Mouse (Mus musculus): ENCODE results near the gene Foxn1.

The Foxn1 gene

GRCm38 (mm10) chr11:78327634-78328511 is 58.5 kb downstream of the Foxn1 start, which contains the start of gene Pigs:
Gene Pigs (plus strand): TSS chr11:78328415.
- peak; percentile 96 for DNase-seq (ENCODE audit: low read depth, low spot score)

DNA sequence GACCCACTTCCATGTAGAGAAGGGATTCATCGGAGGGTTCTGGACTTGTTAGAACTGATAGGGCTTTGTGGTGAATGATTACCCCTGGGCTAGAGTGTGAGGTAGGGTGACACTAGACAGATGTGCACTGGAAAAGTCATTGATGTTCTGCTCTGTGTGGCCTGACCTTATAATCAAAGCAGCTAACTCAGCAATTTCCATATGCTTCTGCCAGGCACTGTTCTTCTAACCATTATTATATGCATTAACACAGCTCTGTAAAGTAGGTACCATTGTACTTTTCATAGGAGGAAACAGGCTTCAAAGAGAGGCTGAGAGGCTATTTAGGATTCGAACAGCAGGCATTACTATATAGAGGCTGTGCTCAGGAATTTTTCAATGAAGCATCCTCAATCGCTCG is 59.1 kb downstream of the Foxn1 start:
- DNase-seq (ENCODE audit: low read depth, low spot score): no peak

DNA sequence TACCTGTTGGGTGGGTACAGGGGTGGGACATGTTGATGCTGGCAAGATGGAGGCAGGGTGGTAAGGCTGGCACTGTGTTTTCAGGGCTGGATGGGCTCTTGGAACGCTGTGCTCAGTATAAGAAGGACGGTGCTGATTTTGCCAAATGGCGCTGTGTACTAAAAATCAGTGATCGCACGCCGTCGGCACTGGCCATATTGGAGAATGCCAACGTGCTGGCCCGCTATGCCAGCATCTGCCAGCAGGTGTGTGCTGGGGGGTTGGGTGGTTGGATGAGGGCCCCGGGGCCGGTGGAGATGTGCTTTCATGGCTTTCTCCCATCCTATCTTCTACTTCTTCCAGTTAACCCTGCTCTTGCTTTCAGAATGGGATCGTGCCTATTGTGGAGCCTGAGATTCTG is 61.4 kb downstream of the Foxn1 start:
- DNase-seq (ENCODE audit: low read depth, low spot score): no peak

DNA sequence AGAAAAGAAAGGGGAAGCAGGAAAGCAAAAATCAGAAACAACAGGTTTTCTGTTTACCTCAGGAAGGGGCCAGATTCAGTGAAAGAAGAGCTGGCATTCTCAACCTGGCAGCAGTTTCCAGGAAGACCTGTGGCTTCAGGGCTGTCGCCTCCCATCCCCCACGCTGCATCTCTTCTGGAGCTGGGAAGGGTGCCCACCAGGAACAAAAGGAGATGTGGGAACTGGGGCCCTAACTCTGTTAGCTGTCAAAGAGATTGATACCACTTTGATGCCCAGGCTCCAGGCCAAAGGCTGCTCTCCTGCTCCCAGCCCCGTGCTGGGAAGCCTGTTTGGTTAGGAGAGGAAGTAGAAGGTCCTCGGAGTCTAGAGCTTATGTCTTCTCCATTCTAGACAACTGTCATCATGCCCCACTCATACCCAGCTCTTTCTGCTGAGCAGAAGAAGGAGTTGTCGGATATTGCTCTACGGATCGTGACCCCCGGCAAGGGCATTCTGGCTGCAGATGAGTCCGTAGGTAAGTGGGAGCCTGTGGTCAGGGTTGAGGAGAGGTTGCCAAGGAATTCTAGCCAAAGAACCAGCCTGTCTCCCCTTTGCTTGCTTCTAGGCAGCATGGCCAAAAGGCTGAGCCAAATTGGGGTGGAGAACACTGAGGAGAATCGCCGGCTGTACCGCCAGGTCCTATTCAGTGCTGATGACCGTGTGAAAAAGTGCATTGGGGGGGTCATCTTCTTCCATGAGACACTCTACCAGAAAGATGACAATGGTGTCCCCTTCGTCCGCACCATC is 62.2 kb downstream of the Foxn1 start:
- no peak for DNase-seq (ENCODE audit: low read depth, low spot score)

DNA sequence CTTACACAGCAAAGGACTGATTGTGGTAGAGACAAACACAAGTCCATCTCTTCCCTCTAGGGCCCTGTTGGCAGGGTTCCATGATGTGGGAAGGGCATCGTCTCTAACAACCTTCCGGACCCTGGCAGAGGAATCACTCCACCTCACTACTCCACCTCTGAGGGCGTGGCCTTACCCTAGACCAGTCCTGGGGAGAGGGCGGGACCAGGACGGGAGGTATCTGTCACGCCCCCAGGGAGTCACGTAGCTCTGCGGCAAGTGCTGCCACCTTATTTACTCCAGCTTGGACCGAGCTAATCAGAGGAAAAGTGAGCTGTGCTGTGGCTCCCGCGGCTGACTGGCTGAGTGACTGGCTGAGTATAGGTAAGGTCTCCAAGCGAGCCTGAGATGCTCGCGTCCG is 63.5 kb downstream of the Foxn1 start, which contains the start of gene Aldoc:
Aldoc (plus strand) TSS at position 109 of the 400 bp plus-strand sequence.
- DNase-seq (ENCODE audit: low read depth, low spot score): peak; percentile 73

GRCm38 (mm10) chr11:78322076-78322831 is 64.1 kb downstream of the Foxn1 start:
- no peak for DNase-seq (ENCODE audit: low read depth, low spot score)

- no peak for DNase-seq (ENCODE audit: low read depth, low spot score)
Observed at GRCm38 (mm10) chr11:78318411-78318810, 67.9 kb downstream of the Foxn1 start.

GRCm38 (mm10) chr11:78313662-78314061 is 72.7 kb downstream of the Foxn1 start:
- DNase-seq (ENCODE audit: low read depth, low spot score): no peak

DNA sequence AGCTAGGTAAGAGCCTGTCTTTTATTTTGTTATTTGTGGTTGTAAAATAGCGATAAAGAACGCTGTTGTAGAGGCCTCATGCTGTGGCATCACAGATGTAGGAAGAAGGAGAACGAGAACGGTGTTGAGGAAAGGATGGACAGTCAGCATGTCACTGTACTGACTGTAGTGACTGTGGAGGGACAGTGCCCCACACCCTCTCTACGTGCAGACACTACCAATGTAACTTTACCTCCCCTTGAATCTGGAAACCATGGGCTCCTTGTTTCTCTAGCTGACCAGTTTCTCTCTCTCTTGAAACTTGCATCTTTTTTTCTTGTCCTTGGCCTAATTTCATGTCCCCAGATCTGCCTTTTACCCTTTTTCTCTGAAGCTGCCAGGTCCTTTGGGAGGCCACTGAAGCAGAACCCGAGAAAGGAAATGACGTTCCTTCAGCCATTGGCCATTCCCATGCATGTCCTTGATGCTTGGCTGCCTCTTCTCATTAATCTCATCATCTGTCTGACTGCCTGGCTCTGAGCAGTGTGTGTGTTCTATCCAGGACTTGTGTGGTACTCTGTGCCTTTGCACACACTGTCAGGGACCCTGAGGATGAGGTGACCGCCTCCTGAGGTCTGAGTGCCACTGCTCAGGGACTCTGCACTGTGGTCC is 75.4 kb downstream of the Foxn1 start:
- DNase-seq (ENCODE audit: low read depth, low spot score): no peak
